Mouse (Mus musculus): Measurements from ENCODE around the gene Cd300ld2. TPM values are rescaled to one million over a fixed set of nuclear protein-coding genes. Genes with fewer than 3 reads are reported as not detected.

Cd300ld2 gene
- polyA plus RNA-seq, 1 experiment from 2014 or later, result not detected

- H3K4me2 ChIP-seq (ENCODE audit: low read length), result no peak within 1 kb of the TSS
- H3K9me3 ChIP-seq (ENCODE audit: control insufficient read depth, low read length), result peaks cover 9% of the 10 kb centered on the region
- no peak for ATAC-seq (ENCODE audit: insufficient number of reproducible peaks, insufficient read depth, low FRiP score, low read depth)
- no peaks in the 10 kb centered on the region for H3K36me3 ChIP-seq (ENCODE audit: control insufficient read depth, insufficient read depth, low read length)
- H3K4me1 ChIP-seq (ENCODE audit: control insufficient read depth in 2 of 2, insufficient read depth in 2 of 2, low read length in 2 of 2), result peaks cover 0 to 4% of the 10 kb centered on the region in 2 experiments; a peak in 1 of 4 replicates
- WGBS, result 81% methylated on average over 9 of the region's 9 CpGs
- no peak within 1 kb of the TSS for H3K27ac ChIP-seq (replicated peaks in 1 of 2; ENCODE audit: control insufficient read depth in 1 of 2, insufficient read depth in 1 of 2, low read depth in 2 of 2, low read length in 2 of 2)
- no peaks in the 10 kb centered on the region for H3K27me3 ChIP-seq (ENCODE audit: control insufficient read depth, insufficient read depth, low read length)
- H3K4me3 ChIP-seq (ENCODE audit: control insufficient read depth in 1 of 2, insufficient read depth in 1 of 2, low read depth in 1 of 2, low read length in 2 of 2), result no peak within 1 kb of the TSS
- no peak within 1 kb of the TSS for H3K9ac ChIP-seq (ENCODE audit: low read length)
Measured at GRCm38 (mm10) chr11:114968752-114969207, 47.2 kb downstream of the Cd300ld2 start, which contains the start of gene Cd300c. Gene Cd300c, minus strand, starts transcription at chr11:114969157.

GRCm38 (mm10) chr11:114965182-114965828, 50.7 kb downstream of the Cd300ld2 start:
- Histone ChIP-seq H3K4me3 (ENCODE audit: control insufficient read depth in 1 of 2, insufficient read depth in 1 of 2, low read depth in 1 of 2, low read length in 2 of 2) (no peak overlapping the region), H3K9me3 (ENCODE audit: control insufficient read depth, low read length) (no peaks in the 10 kb centered on the region), H3K27ac (replicated peaks in 1 of 2; ENCODE audit: control insufficient read depth in 1 of 2, insufficient read depth in 1 of 2, low read depth in 2 of 2, low read length in 2 of 2) (peak overlapping the region in 1 of 2 experiments; percentile 5; a peak in 1 of 4 replicates), H3K27me3 (ENCODE audit: control insufficient read depth, insufficient read depth, low read length) (no peaks in the 10 kb centered on the region), H3K4me1 (ENCODE audit: control insufficient read depth in 2 of 2, insufficient read depth in 2 of 2, low read length in 2 of 2) (peaks cover 0 to 4% of the 10 kb centered on the region in 2 experiments; a peak in 1 of 4 replicates), H3K9ac (ENCODE audit: low read length) (no peak overlapping the region), H3K4me2 (ENCODE audit: low read length) (no peak overlapping the region), H3K36me3 (ENCODE audit: control insufficient read depth, insufficient read depth, low read length) (no peaks in the 10 kb centered on the region)
- 41% methylated on average over 3 of the region's 3 CpGs for WGBS
- 0 out of 2 replicates have a peak, but pooled peaks have one; percentile 31 for ATAC-seq (ENCODE audit: insufficient number of reproducible peaks, insufficient read depth, low FRiP score, low read depth)

GRCm38 (mm10) chr11:114960369-114960768, 55.6 kb downstream of the Cd300ld2 start:
- no peak for ATAC-seq (ENCODE audit: insufficient number of reproducible peaks, insufficient read depth, low FRiP score, low read depth)
- Histone ChIP-seq H3K4me1 (ENCODE audit: control insufficient read depth in 2 of 2, insufficient read depth in 2 of 2, low read length in 2 of 2) (peaks cover 0 to 1% of the 10 kb centered on the region in 2 experiments; a peak in 1 of 4 replicates), H3K4me2 (ENCODE audit: low read length) (no peak overlapping the region), H3K36me3 (ENCODE audit: control insufficient read depth, insufficient read depth, low read length) (no peaks in the 10 kb centered on the region), H3K4me3 (ENCODE audit: control insufficient read depth in 1 of 2, insufficient read depth in 1 of 2, low read depth in 1 of 2, low read length in 2 of 2) (no peak overlapping the region), H3K9me3 (ENCODE audit: control insufficient read depth, low read length) (no peaks in the 10 kb centered on the region), H3K27me3 (ENCODE audit: control insufficient read depth, insufficient read depth, low read length) (no peaks in the 10 kb centered on the region), H3K27ac (replicated peaks in 1 of 2; ENCODE audit: control insufficient read depth in 1 of 2, insufficient read depth in 1 of 2, low read depth in 2 of 2, low read length in 2 of 2) (no peak overlapping the region), H3K9ac (ENCODE audit: low read length) (no peak overlapping the region)
- WGBS, result 68% methylated on average over 1 of the region's 1 CpGs

Other genes with a start within 250 kb of the Cd300ld2 start
- gene Btbd17, start 220.2 kb downstream of the Cd300ld2 start, polyA plus RNA-seq (2014; fragmentation: Nextera tagmentation; extraction: Ambion mirVana), result not detected in 2 replicates
- gene Gpr142, start 217.3 kb downstream of the Cd300ld2 start, polyA plus RNA-seq (2014; fragmentation: Nextera tagmentation; extraction: Ambion mirVana), result not detected in 2 replicates
- 15.2 and 18.0 TPM in 2 replicates for gene Gprc5c, start 165.0 kb downstream of the Cd300ld2 start, polyA plus RNA-seq (2014; fragmentation: Nextera tagmentation; extraction: Ambion mirVana)
- 1.1 and 1.4 TPM in 2 replicates for gene Cd300a, start 126.2 kb downstream of the Cd300ld2 start, polyA plus RNA-seq (2014; fragmentation: Nextera tagmentation; extraction: Ambion mirVana)
- gene Cd300lb, start 81.8 kb downstream of the Cd300ld2 start, polyA plus RNA-seq (2014; fragmentation: Nextera tagmentation; extraction: Ambion mirVana), result 0.39 and 0.54 TPM in 2 replicates
- not detected in 2 replicates for gene Cd300c, start 47.0 kb downstream of the Cd300ld2 start, polyA plus RNA-seq (2014; fragmentation: Nextera tagmentation; extraction: Ambion mirVana)
- gene Cd300ld, start 26.3 kb downstream of the Cd300ld2 start, polyA plus RNA-seq (2014; fragmentation: Nextera tagmentation; extraction: Ambion mirVana), result 0.36 and 0.46 TPM in 2 replicates
- 4.1 and 4.2 TPM in 2 replicates for gene Cd300c2, start 14.3 kb downstream of the Cd300ld2 start, polyA plus RNA-seq (2014; fragmentation: Nextera tagmentation; extraction: Ambion mirVana)
- gene Cd300ld4, start 10.8 kb upstream of the Cd300ld2 start, polyA plus RNA-seq (2014; fragmentation: Nextera tagmentation; extraction: Ambion mirVana), result not detected in 2 replicates
- not detected in 2 replicates for gene Cd300ld5, start 21.6 kb upstream of the Cd300ld2 start, polyA plus RNA-seq (2014; fragmentation: Nextera tagmentation; extraction: Ambion mirVana)
- not detected in 2 replicates for gene Cd300ld3, start 32.2 kb upstream of the Cd300ld2 start, polyA plus RNA-seq (2014; fragmentation: Nextera tagmentation; extraction: Ambion mirVana)
- gene Cd300e, start 46.0 kb upstream of the Cd300ld2 start, polyA plus RNA-seq (2014; fragmentation: Nextera tagmentation; extraction: Ambion mirVana), result 0.09 TPM in 1 of 2 replicates, not detected in the other
- 0.78 and 0.89 TPM in 2 replicates for gene Rab37, start 75.2 kb upstream of the Cd300ld2 start, polyA plus RNA-seq (2014; fragmentation: Nextera tagmentation; extraction: Ambion mirVana)
- gene Cd300lf, start 117.8 kb upstream of the Cd300ld2 start, polyA plus RNA-seq (2014; fragmentation: Nextera tagmentation; extraction: Ambion mirVana), result 0.22 and 0.61 TPM in 2 replicates
- 18.0 and 21.9 TPM in 2 replicates for gene Slc9a3r1, start 147.1 kb upstream of the Cd300ld2 start, polyA plus RNA-seq (2014; fragmentation: Nextera tagmentation; extraction: Ambion mirVana)
- 6.5 and 8.4 TPM in 2 replicates for gene Tmem104, start 171.3 kb upstream of the Cd300ld2 start, polyA plus RNA-seq (2014; fragmentation: Nextera tagmentation; extraction: Ambion mirVana)
- 16.5 and 16.6 TPM in 2 replicates for gene Nat9, start 171.7 kb upstream of the Cd300ld2 start, polyA plus RNA-seq (2014; fragmentation: Nextera tagmentation; extraction: Ambion mirVana)

All from heart, embryonic 14.5 days (tissue).